Mouse (Mus musculus) megakaryocyte, embryonic 14.5 days (primary cell): ENCODE measurements at regions not wholly inside any gene's neighbourhood (a gene's known extent, or its start where the extent isn't known, plus 50 kb on each side); places are given as distances from the start of the nearest gene placed in this dataset.

Experiments used
- FLI1 ChIP-seq: IDR thresholded peaks from 2 replicates; pipeline ENCODE4 v1.6.1; 2012; ENCODE audit warnings: low read length, inconsistent platforms, mixed read lengths
- GATA1 ChIP-seq: IDR thresholded peaks from 3 replicates; pipeline ENCODE4 v1.6.1; 2012; ENCODE audit warnings: mixed read lengths, low read length, inconsistent platforms, borderline replicate concordance

GRCm38 (mm10) chr8:24287861-24288260, 437.8 kb downstream of the Adam3 start:
- TF ChIP-seq GATA1 (no peak), FLI1 (no peak)
